Mouse (Mus musculus) forelimb bud, embryonic 11.5 days (tissue): ENCODE measurements at regions not wholly inside any gene's neighbourhood (a gene's known extent, or its start where the extent isn't known, plus 50 kb on each side); places are given as distances from the start of the nearest gene placed in this dataset.

Source experiments
- DNase-seq: peaks from one replicate; pipeline ENCODE4 v3.0.0-alpha.2; 2012; ENCODE audit warnings: low read depth, low spot score

GRCm38 (mm10) chr5:46794028-46794705, 936.8 kb upstream of the Lcorl start:
- no peak for DNase-seq

- no peak for DNase-seq
These were observed 933.6 kb upstream of the Lcorl start for GRCm38 (mm10) chr5:46791051-46791450.

DNA sequence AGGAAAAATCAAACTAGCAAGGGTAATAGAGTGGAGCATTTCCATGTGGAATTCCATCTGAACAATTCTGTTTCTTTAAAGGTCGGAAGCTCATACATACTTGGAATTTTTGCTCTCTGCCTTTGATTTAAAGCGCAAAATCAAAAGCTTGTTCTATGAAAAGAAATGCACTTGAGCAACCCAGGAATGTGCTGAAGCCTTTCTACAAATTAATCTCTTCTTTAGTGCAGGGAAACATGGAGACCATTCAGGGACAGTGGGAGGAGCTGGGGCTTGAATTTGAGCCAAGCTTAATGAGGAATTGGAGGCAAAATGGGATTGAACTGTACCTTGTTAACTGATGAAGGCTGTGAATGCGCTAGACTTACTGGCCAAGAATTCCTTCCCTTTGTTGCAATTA, 933.1 kb upstream of the Lcorl start:
- DNase-seq: no peak

- DNase-seq: no peak
These were observed 929.7 kb upstream of the Lcorl start for GRCm38 (mm10) chr5:46787079-46787478.

- DNase-seq: no peak
These were observed 898.7 kb upstream of the Lcorl start for GRCm38 (mm10) chr5:46756094-46756493.

DNA sequence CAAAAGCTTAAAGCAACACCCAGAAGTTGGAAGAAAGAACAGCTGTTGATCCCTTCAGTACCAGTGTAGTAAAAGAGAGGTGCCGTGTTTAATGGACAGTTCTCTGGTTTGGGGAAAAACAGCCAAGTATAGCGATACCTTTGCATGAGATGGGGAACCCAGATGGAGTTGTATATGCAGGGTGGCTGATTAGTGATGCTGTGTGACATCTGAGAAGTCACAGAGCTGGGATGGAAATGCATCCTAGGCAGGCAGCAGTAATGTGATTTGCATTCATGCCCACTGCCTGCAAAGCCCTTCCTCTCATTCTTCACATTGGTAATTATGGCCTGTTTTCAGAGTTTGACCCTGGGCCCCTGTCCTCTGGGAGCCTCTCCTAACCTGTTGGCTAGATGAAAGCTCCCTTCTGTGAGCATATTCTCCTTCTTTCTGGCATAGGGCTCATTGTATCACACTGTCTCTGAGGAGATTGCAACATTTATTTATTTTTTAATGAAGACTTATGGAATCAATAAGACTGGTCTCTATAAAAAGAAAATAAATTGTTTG, 882.7 kb upstream of the Lcorl start:
- no peak for DNase-seq

GRCm38 (mm10) chr5:46732510-46732909, 875.1 kb upstream of the Lcorl start:
- DNase-seq: peak; percentile 67

- no peak for DNase-seq
These were observed 874.6 kb upstream of the Lcorl start for GRCm38 (mm10) chr5:46732025-46732424.

DNA sequence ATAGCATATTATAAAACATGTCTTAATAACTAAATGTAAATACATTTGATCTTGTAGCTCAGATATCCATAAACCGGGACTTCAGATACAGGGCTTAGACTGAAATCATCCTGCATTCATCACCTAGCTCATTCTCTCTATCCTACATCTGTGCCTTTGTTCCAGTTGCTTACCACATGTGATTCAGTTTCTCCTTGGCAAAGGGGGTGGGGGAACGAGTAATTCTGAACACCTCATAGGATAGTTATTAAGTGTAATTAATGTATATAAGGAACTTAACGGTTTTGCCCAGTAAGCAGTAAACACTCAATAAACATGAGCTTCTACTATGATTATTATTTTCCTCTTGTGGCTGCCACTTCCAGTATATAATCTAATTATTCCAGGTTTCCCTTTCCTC, 873.9 kb upstream of the Lcorl start:
- no peak for DNase-seq

DNA sequence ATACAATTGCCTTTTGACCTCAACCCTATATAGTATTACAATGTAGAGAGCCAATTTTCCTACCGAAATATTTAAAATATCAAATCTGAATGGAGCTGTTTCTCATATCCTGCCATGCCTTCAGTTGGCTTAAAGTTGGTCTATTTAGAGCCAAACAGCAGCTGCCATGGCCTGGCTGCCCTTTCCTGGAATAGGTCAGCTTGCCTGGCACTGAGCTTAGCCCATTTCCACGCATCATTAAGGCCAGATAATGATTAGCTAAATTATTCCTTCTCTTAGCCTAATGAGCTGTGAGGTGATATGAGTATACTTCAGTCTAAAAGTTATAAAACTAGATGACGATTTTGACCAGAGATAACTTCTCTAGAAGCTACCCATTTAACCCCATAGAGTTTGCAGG, 852.2 kb upstream of the Lcorl start:
- no peak for DNase-seq

DNA sequence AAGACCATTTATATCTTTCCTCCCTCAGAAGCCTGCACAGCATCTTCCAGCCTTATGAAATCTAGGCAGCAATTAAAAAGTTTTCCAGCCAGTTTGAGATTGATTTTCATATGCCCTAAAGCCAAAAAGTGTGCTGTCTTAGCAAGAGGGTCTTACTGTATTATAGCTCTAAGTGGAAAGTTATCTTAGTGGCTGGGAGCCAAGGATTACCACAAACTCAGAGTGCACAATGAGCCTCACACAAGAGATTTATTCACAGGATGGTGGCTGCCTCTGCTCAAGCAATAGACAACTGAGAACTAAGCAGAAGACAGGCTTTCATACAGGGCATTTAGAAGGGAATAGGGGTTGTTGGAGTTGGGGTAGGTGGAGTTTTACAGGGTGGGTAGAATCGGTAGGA, 850.4 kb upstream of the Lcorl start:
- DNase-seq: no peak

DNA sequence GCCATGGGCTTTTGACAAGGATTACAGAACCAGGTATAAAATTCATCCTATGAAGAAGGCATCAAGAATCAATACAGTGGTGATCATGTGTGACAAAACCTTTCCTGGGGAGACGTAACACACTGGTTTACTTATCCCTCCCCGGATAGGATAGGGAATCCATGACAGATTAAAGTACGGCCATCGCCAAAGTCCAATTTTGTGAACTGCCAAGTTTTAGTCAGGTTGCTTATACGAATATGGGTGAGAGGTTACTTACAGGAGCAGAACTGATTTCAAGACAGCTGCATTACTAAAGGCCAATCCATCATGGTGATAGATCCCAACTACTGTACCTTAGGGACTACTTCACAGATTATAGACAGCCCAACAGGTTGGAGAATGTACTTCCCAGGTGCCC, 849.6 kb upstream of the Lcorl start:
- no peak for DNase-seq

DNA sequence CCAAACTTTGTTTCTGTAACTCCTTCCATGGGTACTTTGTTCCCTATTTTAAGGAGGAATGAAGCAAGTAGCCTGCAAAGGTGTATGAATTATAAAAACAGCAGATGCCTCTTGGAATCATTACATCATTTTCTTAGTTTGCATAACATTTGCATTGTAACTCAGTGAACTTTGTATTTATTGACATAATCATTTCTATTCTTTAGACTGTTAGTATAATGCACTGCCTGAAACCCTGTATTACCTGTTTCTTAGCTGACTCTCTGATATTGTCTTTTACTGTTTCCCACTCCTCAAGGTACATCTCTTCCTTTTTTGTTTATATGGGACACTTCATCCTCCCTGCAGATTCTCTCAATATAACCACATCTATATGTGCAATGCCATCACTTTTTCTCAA, 820.6 kb upstream of the Lcorl start:
- no peak for DNase-seq

GRCm38 (mm10) chr5:46674810-46675502, 817.5 kb upstream of the Lcorl start:
- DNase-seq: no peak

DNA sequence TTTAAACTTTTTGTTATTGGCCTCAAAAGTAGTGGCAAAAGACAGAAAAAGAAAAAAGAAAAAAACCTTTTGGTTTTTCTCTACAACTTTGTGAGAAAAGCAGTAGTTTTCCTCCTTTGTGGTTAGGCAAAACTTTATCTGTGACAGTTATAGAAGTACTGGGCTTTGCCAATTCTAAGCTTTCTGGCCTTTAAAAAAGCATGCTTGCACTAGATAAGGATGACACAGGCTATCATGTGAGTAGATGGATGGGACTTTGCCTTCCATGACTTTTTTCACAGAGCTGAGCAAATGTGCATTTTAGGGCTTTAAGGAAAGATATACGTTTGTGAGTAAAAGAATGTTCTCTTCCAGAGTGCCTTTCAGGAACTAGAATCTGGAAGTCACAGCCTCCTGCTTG, 816.0 kb upstream of the Lcorl start:
- DNase-seq: no peak

GRCm38 (mm10) chr5:46670484-46670883, 813.1 kb upstream of the Lcorl start:
- no peak for DNase-seq

- DNase-seq: peak; percentile 25
These were observed 808.8 kb upstream of the Lcorl start for GRCm38 (mm10) chr5:46666250-46666649.

GRCm38 (mm10) chr5:46657065-46657464, 799.6 kb upstream of the Lcorl start:
- DNase-seq: no peak

GRCm38 (mm10) chr5:46654189-46654588, 796.8 kb upstream of the Lcorl start:
- no peak for DNase-seq

- DNase-seq: no peak
These were observed 785.6 kb upstream of the Lcorl start for GRCm38 (mm10) chr5:46643009-46643408.

GRCm38 (mm10) chr5:46635116-46635668, 777.8 kb upstream of the Lcorl start:
- DNase-seq: no peak
